Mouse (Mus musculus) midbrain, embryonic 11.5 days (tissue): ENCODE measurements at regions not wholly inside any gene's neighbourhood (a gene's known extent, or its start where the extent isn't known, plus 50 kb on each side); places are given as distances from the start of the nearest gene placed in this dataset.

Source experiments
- ATAC-seq: fragments of 200-750 bp; cut with Nextera tagmentation; 2 replicates; pipeline ENCODE4 v1.8.0; 2017; ENCODE audit warnings: moderate TSS enrichment, moderate library complexity; ENCODE audit not compliant: low FRiP score
- DNase-seq: peaks from one replicate; pipeline ENCODE4 v3.0.0; 2015; ENCODE audit warnings: low spot score; ENCODE audit errors: missing footprints
- H3K27ac ChIP-seq: fragments of 300-500 bp; sonication (generic); 2 replicates; pipeline ENCODE4 v1.5.1; 2014; ENCODE audit warnings: low read depth, low read length
- H3K27me3 ChIP-seq: fragments of 300-500 bp; sonication (generic); 2 replicates; pipeline ENCODE4 v1.6.1; 2014; ENCODE audit warnings: mild to moderate bottlenecking, low read length, moderate library complexity, mixed read lengths; ENCODE audit not compliant: control insufficient read depth, insufficient read depth
- H3K36me3 ChIP-seq: fragments of 300-500 bp; sonication (generic); 2 replicates; pipeline ENCODE4 v1.6.1; 2014; ENCODE audit warnings: mild to moderate bottlenecking, low read length, moderate library complexity, mixed read lengths; ENCODE audit not compliant: control insufficient read depth, insufficient read depth
- H3K4me1 ChIP-seq: fragments of 300-500 bp; sonication (generic); 2 replicates; pipeline ENCODE4 v1.6.1; 2014; ENCODE audit warnings: low read length; ENCODE audit not compliant: control insufficient read depth, insufficient read depth
- H3K4me2 ChIP-seq: fragments of 300-500 bp; sonication (generic); 2 replicates; pipeline ENCODE4 v1.6.1; 2014; ENCODE audit warnings: mild to moderate bottlenecking, moderate library complexity
- H3K4me3 ChIP-seq: fragments of 300-500 bp; sonication (generic); 2 replicates; pipeline ENCODE4 v1.5.1; 2014; ENCODE audit warnings: low read depth, low read length
- H3K9ac ChIP-seq: fragments of 300-500 bp; sonication (generic); 2 replicates; pipeline ENCODE4 v1.6.1; 2014; ENCODE audit warnings: low read length
- H3K9me3 ChIP-seq: fragments of 300-500 bp; sonication (generic); 2 replicates; pipeline ENCODE4 v1.6.1; 2016; ENCODE audit warnings: low read length; ENCODE audit not compliant: control insufficient read depth
- WGBS: fragments of 180-500 bp; shearing (Covaris S2); extraction: QIAGEN DNeasy Blood & Tissue Kit; methylation state at CpG from one replicate; pipeline ENCODE4 v1.1.7; 2014; 5-methylcytosine and 5-hydroxymethylcytosine counted together

GRCm38 (mm10) chr12:46333376-46333775 lies 485.4 kb downstream of the Nova1 start:
- Histone ChIP-seq H3K9ac (no peak overlapping the region), H3K4me2 (no peak overlapping the region), H3K4me3 (no peak overlapping the region), H3K36me3 (no peaks in the 10 kb centered on the region), H3K27me3 (no peaks in the 10 kb centered on the region), H3K27ac (no peak overlapping the region), H3K9me3 (no peaks in the 10 kb centered on the region), H3K4me1 (no peaks in the 10 kb centered on the region)
- DNase-seq (no peak), ATAC-seq (no peak)
- 96% methylated on average over 1 of the region's 1 CpGs for WGBS

- no peaks in the 10 kb centered on the region for H3K9me3 ChIP-seq
- WGBS = 86% methylated on average over 1 of the region's 1 CpGs
Observed at GRCm38 (mm10) chr12:46327865-46328264, 490.9 kb downstream of the Nova1 start.

GRCm38 (mm10) chr12:46323276-46323675 lies 495.5 kb downstream of the Nova1 start:
- WGBS = 76% methylated on average over 3 of the region's 3 CpGs

More at GRCm38 (mm10) chr12:46327865-46328264, 490.9 kb downstream of the Nova1 start:
- Histone ChIP-seq H3K9ac (no peak overlapping the region), H3K27me3 (no peaks in the 10 kb centered on the region), H3K36me3 (no peaks in the 10 kb centered on the region), H3K4me2 (no peak overlapping the region), H3K27ac (no peak overlapping the region), H3K4me3 (no peak overlapping the region), H3K4me1 (no peaks in the 10 kb centered on the region)
- ATAC-seq = no peak
- DNase-seq = no peak

GRCm38 (mm10) chr12:46303136-46303797 lies 515.5 kb downstream of the Nova1 start:
- 78% methylated on average over 5 of the region's 5 CpGs for WGBS
- no peak overlapping the region for H3K4me2 ChIP-seq
- H3K4me3 ChIP-seq = no peak overlapping the region
- no peak overlapping the region for H3K27ac ChIP-seq
- no peaks in the 10 kb centered on the region for H3K36me3 ChIP-seq
- no peak overlapping the region for H3K9ac ChIP-seq
- no peaks in the 10 kb centered on the region for H3K9me3 ChIP-seq
- H3K4me1 ChIP-seq = no peaks in the 10 kb centered on the region
- H3K27me3 ChIP-seq = no peaks in the 10 kb centered on the region
- no peak for DNase-seq
- no peak for ATAC-seq

More at GRCm38 (mm10) chr12:46323276-46323675, 495.5 kb downstream of the Nova1 start:
- H3K36me3 ChIP-seq = no peaks in the 10 kb centered on the region
- no peaks in the 10 kb centered on the region for H3K9me3 ChIP-seq
- no peak overlapping the region for H3K9ac ChIP-seq
- no peak overlapping the region for H3K27ac ChIP-seq
- no peak overlapping the region for H3K4me3 ChIP-seq
- DNase-seq (no peak), ATAC-seq (no peak)
- H3K4me2 ChIP-seq = no peak overlapping the region
- H3K4me1 ChIP-seq = no peaks in the 10 kb centered on the region
- no peaks in the 10 kb centered on the region for H3K27me3 ChIP-seq

GRCm38 (mm10) chr12:46298926-46299325 lies 519.8 kb downstream of the Nova1 start:
- WGBS = 88% methylated on average over 5 of the region's 5 CpGs
- H3K9ac ChIP-seq = no peak overlapping the region
- no peak overlapping the region for H3K4me2 ChIP-seq
- no peaks in the 10 kb centered on the region for H3K4me1 ChIP-seq
- no peaks in the 10 kb centered on the region for H3K27me3 ChIP-seq
- ATAC-seq = no peak
- H3K27ac ChIP-seq = no peak overlapping the region
- no peak for DNase-seq
- no peak overlapping the region for H3K4me3 ChIP-seq
- no peaks in the 10 kb centered on the region for H3K9me3 ChIP-seq
- H3K36me3 ChIP-seq = no peaks in the 10 kb centered on the region

- 73% methylated on average over 3 of the region's 3 CpGs for WGBS
- Histone ChIP-seq H3K36me3 (no peaks in the 10 kb centered on the region), H3K4me2 (no peak overlapping the region), H3K27me3 (no peaks in the 10 kb centered on the region), H3K27ac (no peak overlapping the region), H3K9me3 (no peaks in the 10 kb centered on the region), H3K9ac (no peak overlapping the region), H3K4me1 (no peaks in the 10 kb centered on the region), H3K4me3 (no peak overlapping the region)
- DNase-seq (no peak), ATAC-seq (no peak)
Observed at GRCm38 (mm10) chr12:46284519-46284918, 534.2 kb downstream of the Nova1 start.

GRCm38 (mm10) chr12:46248402-46249018 lies 570.2 kb downstream of the Nova1 start:
- Histone ChIP-seq H3K4me2 (no peak overlapping the region), H3K9me3 (no peaks in the 10 kb centered on the region), H3K9ac (no peak overlapping the region), H3K27me3 (no peaks in the 10 kb centered on the region), H3K27ac (no peak overlapping the region; the same call in 1 of the 2 replicates), H3K36me3 (no peaks in the 10 kb centered on the region), H3K4me3 (no peak overlapping the region), H3K4me1 (peaks cover 6% of the 10 kb centered on the region; the same call in 1 of the 2 replicates)
- WGBS = 42% methylated on average over 1 of the region's 1 CpGs
- DNase-seq (no peak), ATAC-seq (peak; percentile 55; the same call in 1 of the 2 replicates)

GRCm38 (mm10) chr12:46244925-46245324 lies 573.8 kb downstream of the Nova1 start:
- WGBS = 89% methylated on average over 3 of the region's 3 CpGs
- ATAC-seq = no peak

GRCm38 (mm10) chr12:46232359-46232758 lies 586.4 kb downstream of the Nova1 start:
- Histone ChIP-seq H3K4me3 (no peak overlapping the region), H3K36me3 (no peaks in the 10 kb centered on the region), H3K27ac (no peak overlapping the region), H3K4me1 (no peaks in the 10 kb centered on the region), H3K9me3 (no peaks in the 10 kb centered on the region), H3K4me2 (no peak overlapping the region), H3K27me3 (no peaks in the 10 kb centered on the region), H3K9ac (no peak overlapping the region)
- ATAC-seq (no peak), DNase-seq (no peak)
- 91% methylated on average over 4 of the region's 4 CpGs for WGBS

More at GRCm38 (mm10) chr12:46244925-46245324, 573.8 kb downstream of the Nova1 start:
- Histone ChIP-seq H3K4me1 (peaks cover 6% of the 10 kb centered on the region; the same call in 1 of the 2 replicates), H3K9me3 (no peaks in the 10 kb centered on the region), H3K27me3 (no peaks in the 10 kb centered on the region), H3K4me2 (no peak overlapping the region), H3K36me3 (no peaks in the 10 kb centered on the region), H3K27ac (no peak overlapping the region), H3K4me3 (no peak overlapping the region), H3K9ac (no peak overlapping the region)
- no peak for DNase-seq
